Mouse (Mus musculus) heart, adult 2 months (tissue): Measurements from ENCODE around the gene Slc51a.

Experiments used
- CTCF ChIP-seq: fragments of 200-600 bp; IDR thresholded peaks from 2 replicates; pipeline ENCODE4 v1.8.1; 2022; ENCODE audit warnings: antibody characterized with exemption, mild to moderate bottlenecking, moderate library complexity
- EP300 ChIP-seq: fragments of 200-500 bp; IDR thresholded peaks from 2 replicates; pipeline ENCODE4 v1.6.1; 2011; ENCODE audit warnings: low read depth, low read length, control low read depth; ENCODE audit not compliant: insufficient read depth
- POLR2A ChIP-seq: fragments of 200-500 bp; IDR thresholded peaks from 2 replicates; pipeline ENCODE4 v1.6.1; 2011; ENCODE audit warnings: mild to moderate bottlenecking, low read depth, low read length, control low read depth; ENCODE audit not compliant: insufficient read depth

DNA sequence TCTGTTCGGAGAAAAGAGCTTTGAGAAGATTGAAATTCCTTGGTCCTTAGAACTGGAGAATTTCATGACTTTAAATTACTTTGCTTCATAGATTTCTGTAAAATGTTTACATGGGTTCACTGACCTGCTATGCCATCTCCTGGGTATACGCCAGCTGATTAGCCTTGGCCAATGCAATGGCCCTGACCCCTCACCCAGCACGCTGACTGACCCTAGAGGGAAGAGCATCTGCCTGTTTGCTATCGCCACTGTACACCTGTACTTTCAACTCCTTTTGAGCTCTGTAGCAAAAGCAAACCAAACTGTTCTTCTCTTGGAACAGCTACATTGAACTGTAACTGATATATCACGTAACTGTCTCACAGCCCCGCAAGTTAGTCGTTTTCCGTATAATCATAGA lies 34.6 kb downstream of the Slc51a start:
- no peak for TF ChIP-seq CTCF
- no peak for TF ChIP-seq POLR2A
- no peak for TF ChIP-seq EP300
